Mouse (Mus musculus) testis, adult 2 months (tissue): ENCODE measurements around the gene Hsd3b1. TPM values are rescaled to one million over a fixed set of nuclear protein-coding genes. Genes with fewer than 3 reads are reported as not detected.
A peak's percentile ranks its signal among the peaks of the same experiment; 100 is the strongest.

Experiments
- H3K27ac ChIP-seq: fragments of 200-500 bp; 2 replicates; pipeline ENCODE4 v1.5.1; 2012; ENCODE audit warnings: low read depth, low read length; ENCODE audit not compliant: control insufficient read depth, insufficient read depth
- H3K27me3 ChIP-seq: fragments of 200-500 bp; 2 replicates; pipeline ENCODE4 v1.6.1; 2012; ENCODE audit warnings: mild to moderate bottlenecking, low read length, moderate library complexity; ENCODE audit not compliant: control insufficient read depth, insufficient read depth
- H3K36me3 ChIP-seq: fragments of 200-500 bp; 2 replicates; pipeline ENCODE4 v1.6.1; 2012; ENCODE audit warnings: mild to moderate bottlenecking, low read length; ENCODE audit not compliant: control insufficient read depth, insufficient read depth
- H3K4me1 ChIP-seq: fragments of 200-500 bp; 2 replicates; pipeline ENCODE4 v1.6.1; 2012; ENCODE audit warnings: low read length; ENCODE audit not compliant: control insufficient read depth, insufficient read depth
- H3K4me3 ChIP-seq: fragments of 200-500 bp; 2 replicates; pipeline ENCODE4 v1.5.1; 2012; ENCODE audit warnings: low read depth, mild to moderate bottlenecking, low read length, moderate library complexity, mixed read lengths; ENCODE audit not compliant: control insufficient read depth
- CTCF ChIP-seq: fragments of 200-500 bp; IDR thresholded peaks from 2 replicates; pipeline ENCODE4 v1.5.1; 2012; ENCODE audit warnings: low read depth, mild to moderate bottlenecking, inconsistent platforms, low read length, moderate library complexity; ENCODE audit not compliant: control insufficient read depth, insufficient read depth, insufficient replicate concordance
- POLR2A ChIP-seq: fragments of 200-500 bp; IDR thresholded peaks from 2 replicates; pipeline ENCODE4 v1.6.1; 2012; ENCODE audit warnings: low read depth, mild to moderate bottlenecking, inconsistent platforms, low read length, moderate library complexity; ENCODE audit not compliant: control insufficient read depth
- polyA plus RNA-seq: library from polyadenylated mRNA; depleted of rRNA; stranded (reverse); fragments of >200 nt; gene quantifications from 2 replicates; pipeline ENCODE4 v1.2.3, GENCODE M21; 2012; rRNA removed

Hsd3b1 gene
- 23.9 and 42.6 TPM in 2 replicates for polyA plus RNA-seq

DNA sequence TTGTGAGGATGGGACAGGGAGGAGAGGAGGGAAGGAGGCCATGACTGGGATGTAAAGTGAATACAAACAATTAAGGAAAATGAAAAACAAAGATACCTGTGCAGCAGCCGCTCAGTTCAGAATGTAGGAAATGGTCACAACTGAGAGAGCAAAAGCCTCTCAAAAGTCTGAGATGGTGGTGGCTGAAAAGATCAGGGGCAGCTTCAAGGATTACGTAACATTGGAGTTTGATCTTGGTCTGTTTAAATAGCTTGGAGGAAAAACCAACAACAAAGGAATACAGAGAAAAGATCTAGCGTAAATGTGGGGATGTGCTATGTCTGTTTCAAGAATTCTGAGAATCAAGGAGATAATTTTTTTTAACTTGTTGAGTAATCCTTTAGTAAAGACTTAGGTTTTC is at the start of gene Hsd3b1:
Gene Hsd3b1, minus strand, starts transcription at position 219 of the 400 bp plus-strand sequence.
- Histone ChIP-seq H3K4me3 (no peak within 1 kb of the TSS), H3K27me3 (no peaks in the 10 kb centered on the region), H3K36me3 (no peaks in the 10 kb centered on the region), H3K4me1 (no peaks in the 10 kb centered on the region), H3K27ac (no peak within 1 kb of the TSS)
- TF ChIP-seq CTCF: no peak
- TF ChIP-seq POLR2A: no peak

GRCm38 (mm10) chr3:98897606-98898005 is 38.0 kb upstream of the Hsd3b1 start:
- TF ChIP-seq CTCF (no peak), POLR2A (no peak)
- H3K27ac ChIP-seq: no peak overlapping the region
- no peaks in the 10 kb centered on the region for H3K27me3 ChIP-seq
- H3K4me1 ChIP-seq: no peaks in the 10 kb centered on the region
- no peaks in the 10 kb centered on the region for H3K36me3 ChIP-seq
- no peak overlapping the region for H3K4me3 ChIP-seq

DNA sequence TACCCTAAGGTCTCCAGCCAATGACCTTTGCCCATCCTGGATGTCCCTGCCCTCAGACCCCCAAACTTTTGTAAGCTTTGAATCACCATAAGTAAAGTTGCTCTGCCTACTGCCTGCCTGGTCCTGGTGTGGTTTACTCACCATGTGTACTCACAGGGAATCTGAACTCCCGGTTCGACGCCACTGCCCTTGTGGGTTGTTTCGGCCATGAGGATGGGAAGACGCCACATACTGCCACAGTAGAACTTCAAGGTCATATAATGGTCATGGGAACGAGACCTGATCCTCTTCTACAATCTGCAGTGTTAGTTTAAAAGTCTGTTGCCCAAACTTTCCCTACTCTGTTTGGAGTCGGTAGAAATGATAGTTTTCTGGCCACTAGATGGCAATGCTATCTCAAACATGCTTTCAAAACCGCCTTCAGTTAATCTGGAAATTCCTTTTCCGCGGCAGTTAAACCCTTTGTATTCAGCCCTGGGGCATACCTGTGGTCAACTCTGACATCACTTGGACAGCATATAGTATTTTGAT is 35.5 kb upstream of the Hsd3b1 start:
- H3K27me3 ChIP-seq: no peaks in the 10 kb centered on the region
- no peak overlapping the region for H3K4me3 ChIP-seq
- no peak; the same call in 1 of the 2 replicates for TF ChIP-seq CTCF
- TF ChIP-seq POLR2A: no peak
- H3K4me1 ChIP-seq: no peaks in the 10 kb centered on the region
- peak overlapping the region; percentile 5; the same call in 1 of the 2 replicates for H3K27ac ChIP-seq
- H3K36me3 ChIP-seq: no peaks in the 10 kb centered on the region

DNA sequence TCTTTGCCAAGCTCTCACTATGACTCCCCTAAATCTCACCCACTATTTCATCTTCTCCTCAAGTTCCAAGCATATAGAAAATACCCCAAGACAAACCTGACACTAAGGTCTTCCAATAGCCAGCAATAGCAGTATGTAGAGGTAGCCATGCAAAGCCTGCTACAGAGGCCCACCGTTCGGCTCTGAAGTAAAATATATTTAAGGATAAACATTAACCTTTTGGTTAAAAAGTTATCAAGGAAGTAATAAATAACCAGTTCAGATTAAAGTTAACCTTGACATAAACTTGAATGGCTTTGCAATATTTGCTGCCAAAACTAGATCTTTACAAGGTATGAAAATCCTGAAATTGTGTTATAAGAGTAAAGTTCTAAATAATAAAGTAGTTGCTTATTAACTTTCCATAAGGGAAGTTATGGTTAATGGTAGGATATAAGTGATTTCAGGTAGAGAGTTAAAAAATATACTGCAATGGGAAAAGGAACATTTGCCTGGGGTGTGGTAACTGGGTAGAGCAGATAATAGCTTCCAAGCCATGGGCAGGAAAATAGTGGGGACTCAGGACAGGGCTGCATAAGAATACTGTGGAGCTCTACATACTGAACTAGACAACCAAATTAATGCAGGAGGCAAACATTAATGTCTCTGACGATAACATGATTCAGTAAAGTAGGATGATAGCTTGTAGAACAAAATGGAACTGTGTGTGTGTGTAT is 33.6 kb upstream of the Hsd3b1 start, which contains the start of gene Hao2:
Gene Hao2, minus strand, starts transcription at position 183 of the 716 bp plus-strand sequence.
- TF ChIP-seq CTCF: no peak
- no peak for TF ChIP-seq POLR2A
- H3K36me3 ChIP-seq: no peaks in the 10 kb centered on the region
- no peak within 1 kb of the TSS for H3K4me3 ChIP-seq

DNA sequence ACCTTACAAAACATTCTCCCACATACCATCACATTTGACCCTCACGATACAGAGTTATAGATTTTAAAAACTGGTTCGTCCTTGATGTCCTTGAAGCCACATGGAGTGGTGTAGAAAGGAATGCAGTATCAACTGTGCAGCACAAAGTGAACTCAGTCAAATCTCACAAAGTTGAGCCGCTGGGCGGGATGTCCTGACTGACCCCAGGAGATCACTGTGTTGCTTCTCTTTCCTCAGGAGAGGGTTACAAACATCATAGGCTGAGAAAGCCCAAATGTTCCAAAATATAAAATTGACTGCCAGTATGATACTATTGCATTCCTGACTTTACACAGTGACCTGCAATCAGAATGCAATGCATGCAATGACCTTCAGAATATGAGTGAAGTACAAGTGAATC is 30.8 kb upstream of the Hsd3b1 start:
- no peaks in the 10 kb centered on the region for H3K4me1 ChIP-seq
- no peak overlapping the region for H3K27ac ChIP-seq
- no peak overlapping the region for H3K4me3 ChIP-seq
- H3K36me3 ChIP-seq: no peaks in the 10 kb centered on the region
- no peaks in the 10 kb centered on the region for H3K27me3 ChIP-seq
- TF ChIP-seq POLR2A: no peak
- no peak for TF ChIP-seq CTCF

More for the DNA sequence above, 33.6 kb upstream of the Hsd3b1 start, which contains the start of gene Hao2:
- Histone ChIP-seq H3K4me1 (no peaks in the 10 kb centered on the region), H3K27me3 (no peaks in the 10 kb centered on the region), H3K27ac (peak within 1 kb of the TSS; percentile 49)

DNA sequence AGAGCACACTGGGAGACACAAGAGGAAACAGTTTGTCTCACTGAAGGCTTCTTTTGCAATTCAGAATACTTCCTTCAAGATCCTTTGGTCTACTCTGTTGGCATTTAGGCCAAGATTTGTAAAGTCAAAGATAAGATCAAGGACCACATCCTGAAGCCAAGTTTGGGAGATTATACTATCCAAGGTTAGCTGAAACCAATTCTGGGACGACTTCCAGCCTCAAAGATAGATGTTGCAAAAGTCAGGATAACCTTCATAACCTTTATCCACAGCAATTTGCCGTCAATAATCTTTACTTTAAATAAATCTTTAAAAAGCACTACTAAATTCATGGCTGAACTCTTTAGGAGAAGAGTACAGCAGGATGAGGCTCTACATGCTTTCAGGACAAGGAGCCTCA is 28.6 kb upstream of the Hsd3b1 start:
- TF ChIP-seq CTCF (no peak), POLR2A (no peak)
- Histone ChIP-seq H3K27me3 (no peaks in the 10 kb centered on the region), H3K27ac (no peak overlapping the region; the same call in 1 of the 2 replicates), H3K36me3 (no peaks in the 10 kb centered on the region), H3K4me3 (no peak overlapping the region), H3K4me1 (no peaks in the 10 kb centered on the region)

DNA sequence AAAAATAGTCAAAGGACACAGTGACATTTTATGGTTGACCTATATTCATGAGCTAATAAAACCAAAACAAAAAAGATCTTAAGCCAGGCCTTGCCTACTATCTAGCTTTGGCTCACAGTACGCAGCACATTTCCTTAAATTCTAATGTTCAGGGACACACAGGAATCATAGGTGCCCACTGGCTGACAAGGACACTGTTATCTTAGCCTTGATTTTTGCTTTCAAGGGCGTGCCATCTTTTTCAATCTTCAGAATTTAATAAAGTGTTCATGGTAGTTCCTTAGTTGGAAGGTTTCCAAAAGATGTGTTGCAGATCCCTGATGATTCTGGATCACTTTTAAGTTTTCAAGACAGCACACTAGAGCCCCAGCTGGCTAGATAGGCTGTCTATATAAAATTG is 21.2 kb upstream of the Hsd3b1 start:
- Histone ChIP-seq H3K27ac (peak overlapping the region; percentile 74), H3K27me3 (no peaks in the 10 kb centered on the region), H3K4me3 (no peak overlapping the region), H3K36me3 (no peaks in the 10 kb centered on the region), H3K4me1 (no peaks in the 10 kb centered on the region)
- no peak for TF ChIP-seq POLR2A
